Mouse (Mus musculus): ENCODE results near the gene Ccnd2.

GRCm38 (mm10) chr6:127148526-127149302, 3.3 kb downstream of the Ccnd2 start:
- TF ChIP-seq CTCF (IDR thresholded peaks at IDR 0.05; ENCODE audit: low read depth) (no peak), EP300 (IDR thresholded peaks at IDR 0.05; ENCODE audit: low read depth) (no peak)

All from heart, postnatal 0 days (tissue).